Mouse (Mus musculus): Measurements from ENCODE around the gene Uba7. TPM values are rescaled to one million over a fixed set of nuclear protein-coding genes. Genes with fewer than 3 reads are reported as not detected.

The Uba7 gene
- total and polyA plus RNA-seq, 2 experiments from 2014 or later: 1.9 to 5.0 TPM

- DNase-seq (ENCODE audit: low spot score): peak; percentile 47
- ATAC-seq (ENCODE audit: low FRiP score): no peak
- 84% methylated on average over 11 of the region's 11 CpGs for WGBS
Observed at GRCm38 (mm10) chr9:107934146-107934545, 41.2 kb upstream of the Uba7 start.

GRCm38 (mm10) chr9:107935374-107935773 lies 39.9 kb upstream of the Uba7 start, which contains the start of gene Camkv:
Gene Camkv, plus strand, starts transcription at chr9:107935674.
- no peak for TF ChIP-seq CTCF (IDR thresholded peaks at IDR 0.05)
- 16% methylated on average over 3 of the region's 3 CpGs for WGBS
- H3K27ac ChIP-seq (ENCODE audit: low read depth, low read length): no peak within 1 kb of the TSS
- 0 out of 2 replicates have a peak, but pooled peaks cover 10% of the 10 kb centered on the region for H3K4me1 ChIP-seq (ENCODE audit: insufficient read depth, low read length)
- H3K9ac ChIP-seq (replicated peaks; ENCODE audit: low read length, poor library complexity, severe bottlenecking): peak within 1 kb of the TSS; percentile 76
- no peaks in the 10 kb centered on the region for H3K9me3 ChIP-seq (ENCODE audit: low read length)
- H3K4me3 ChIP-seq (ENCODE audit: low read depth, low read length): peak within 1 kb of the TSS; percentile 67
- ATAC-seq (ENCODE audit: low FRiP score): no peak
- no peaks in the 10 kb centered on the region for H3K27me3 ChIP-seq (ENCODE audit: insufficient read depth, low read length)
- no peaks in the 10 kb centered on the region for H3K36me3 ChIP-seq (ENCODE audit: insufficient read depth, low read length)
- H3K4me2 ChIP-seq (ENCODE audit: low read depth, low read length, poor library complexity, severe bottlenecking): peak within 1 kb of the TSS; percentile 78
- no peak for DNase-seq (ENCODE audit: low spot score)

More at GRCm38 (mm10) chr9:107934146-107934545, 41.2 kb upstream of the Uba7 start:
- no peaks in the 10 kb centered on the region for H3K36me3 ChIP-seq (ENCODE audit: insufficient read depth, low read length)
- H3K27me3 ChIP-seq (ENCODE audit: insufficient read depth, low read length): no peaks in the 10 kb centered on the region
- H3K27ac ChIP-seq (ENCODE audit: low read depth, low read length): no peak overlapping the region
- no peak for TF ChIP-seq CTCF (IDR thresholded peaks at IDR 0.05)
- H3K9ac ChIP-seq (replicated peaks; ENCODE audit: low read length, poor library complexity, severe bottlenecking): no peak overlapping the region
- no peaks in the 10 kb centered on the region for H3K9me3 ChIP-seq (ENCODE audit: low read length)
- H3K4me3 ChIP-seq (ENCODE audit: low read depth, low read length): no peak overlapping the region
- H3K4me1 ChIP-seq (ENCODE audit: insufficient read depth, low read length): 0 out of 2 replicates have a peak, but pooled peaks cover 10% of the 10 kb centered on the region
- H3K4me2 ChIP-seq (ENCODE audit: low read depth, low read length, poor library complexity, severe bottlenecking): no peak overlapping the region

- Histone ChIP-seq H3K4me1 (ENCODE audit: insufficient read depth, low read length) (0 out of 2 replicates have a peak, but pooled peaks cover 10% of the 10 kb centered on the region), H3K27me3 (ENCODE audit: insufficient read depth, low read length) (no peaks in the 10 kb centered on the region), H3K4me2 (ENCODE audit: low read depth, low read length, poor library complexity, severe bottlenecking) (peak overlapping the region; percentile 78), H3K9me3 (ENCODE audit: low read length) (no peaks in the 10 kb centered on the region), H3K4me3 (ENCODE audit: low read depth, low read length) (peak overlapping the region; percentile 67), H3K27ac (ENCODE audit: low read depth, low read length) (no peak overlapping the region), H3K9ac (replicated peaks; ENCODE audit: low read length, poor library complexity, severe bottlenecking) (peak overlapping the region; percentile 76), H3K36me3 (ENCODE audit: insufficient read depth, low read length) (no peaks in the 10 kb centered on the region)
- ATAC-seq (ENCODE audit: low FRiP score) (peak; percentile 51; the same call in 1 of the 2 replicates), DNase-seq (ENCODE audit: low spot score) (no peak)
- TF ChIP-seq CTCF (IDR thresholded peaks at IDR 0.05): no peak
- WGBS: 1% methylated on average over 33 of the region's 41 CpGs
Observed at GRCm38 (mm10) chr9:107935790-107936214, 39.5 kb upstream of the Uba7 start.

- Histone ChIP-seq H3K9ac (replicated peaks; ENCODE audit: low read length, poor library complexity, severe bottlenecking) (peak overlapping the region; percentile 76), H3K4me3 (ENCODE audit: low read depth, low read length) (peak overlapping the region; percentile 67), H3K27ac (ENCODE audit: low read depth, low read length) (no peak overlapping the region), H3K27me3 (ENCODE audit: insufficient read depth, low read length) (no peaks in the 10 kb centered on the region), H3K9me3 (ENCODE audit: low read length) (no peaks in the 10 kb centered on the region), H3K4me2 (ENCODE audit: low read depth, low read length, poor library complexity, severe bottlenecking) (peak overlapping the region; percentile 78), H3K4me1 (ENCODE audit: insufficient read depth, low read length) (0 out of 2 replicates have a peak, but pooled peaks cover 10% of the 10 kb centered on the region), H3K36me3 (ENCODE audit: insufficient read depth, low read length) (no peaks in the 10 kb centered on the region)
- ATAC-seq (ENCODE audit: low FRiP score) (peak; percentile 59), DNase-seq (ENCODE audit: low spot score) (no peak)
- under 1% methylated on average over 29 of the region's 29 CpGs for WGBS
- no peak for TF ChIP-seq CTCF (IDR thresholded peaks at IDR 0.05)
Observed at GRCm38 (mm10) chr9:107936215-107936822, 39.0 kb upstream of the Uba7 start.

- H3K4me2 ChIP-seq (ENCODE audit: low read depth, low read length, poor library complexity, severe bottlenecking): peak overlapping the region; percentile 78
- H3K27me3 ChIP-seq (ENCODE audit: insufficient read depth, low read length): no peaks in the 10 kb centered on the region
- no peak for TF ChIP-seq CTCF (IDR thresholded peaks at IDR 0.05)
- no peaks in the 10 kb centered on the region for H3K9me3 ChIP-seq (ENCODE audit: low read length)
- H3K36me3 ChIP-seq (ENCODE audit: insufficient read depth, low read length): no peaks in the 10 kb centered on the region
- WGBS: 5% methylated on average over 3 of the region's 3 CpGs
- H3K9ac ChIP-seq (replicated peaks; ENCODE audit: low read length, poor library complexity, severe bottlenecking): peak overlapping the region; percentile 76
- ATAC-seq (ENCODE audit: low FRiP score) (no peak), DNase-seq (ENCODE audit: low spot score) (no peak)
- H3K27ac ChIP-seq (ENCODE audit: low read depth, low read length): no peak overlapping the region
- H3K4me3 ChIP-seq (ENCODE audit: low read depth, low read length): peak overlapping the region; percentile 67
- H3K4me1 ChIP-seq (ENCODE audit: insufficient read depth, low read length): 0 out of 2 replicates have a peak, but pooled peaks cover 10% of the 10 kb centered on the region
Observed at GRCm38 (mm10) chr9:107936831-107937230, 38.5 kb upstream of the Uba7 start.

Data from midbrain, postnatal 0 days (tissue).